Mouse (Mus musculus): ENCODE data around the gene Klhl22.

The Klhl22 gene

DNA sequence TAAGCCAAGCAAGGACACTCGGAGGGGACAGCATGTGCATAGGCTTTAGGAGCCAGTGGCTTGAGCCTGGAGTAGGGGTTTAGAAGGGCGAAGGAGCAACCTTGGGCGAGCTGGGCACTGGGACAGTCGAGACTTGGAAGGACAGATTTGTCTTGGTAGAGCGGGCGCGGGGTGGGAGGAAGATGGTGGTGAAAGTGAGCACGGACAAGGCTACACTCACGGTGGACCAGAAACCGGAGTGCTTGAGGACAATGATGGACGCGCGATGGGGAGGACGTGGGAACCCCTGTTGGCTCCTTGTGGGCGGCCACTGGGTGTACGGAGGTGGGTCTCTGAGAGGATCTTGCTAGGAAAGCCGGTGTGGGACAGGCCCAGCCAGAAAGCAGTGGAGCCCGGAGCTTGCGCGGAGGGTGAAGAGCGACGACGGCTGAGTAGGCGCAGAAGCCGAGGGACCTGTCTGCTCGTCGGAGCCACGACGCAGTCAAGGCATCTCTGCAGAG, 38.4 kb downstream of the Klhl22 start:
- in situ Hi-C loops (cut with MboI; ENCODE audit: unreplicated experiment in 2 of 2), result no loop called here

DNA sequence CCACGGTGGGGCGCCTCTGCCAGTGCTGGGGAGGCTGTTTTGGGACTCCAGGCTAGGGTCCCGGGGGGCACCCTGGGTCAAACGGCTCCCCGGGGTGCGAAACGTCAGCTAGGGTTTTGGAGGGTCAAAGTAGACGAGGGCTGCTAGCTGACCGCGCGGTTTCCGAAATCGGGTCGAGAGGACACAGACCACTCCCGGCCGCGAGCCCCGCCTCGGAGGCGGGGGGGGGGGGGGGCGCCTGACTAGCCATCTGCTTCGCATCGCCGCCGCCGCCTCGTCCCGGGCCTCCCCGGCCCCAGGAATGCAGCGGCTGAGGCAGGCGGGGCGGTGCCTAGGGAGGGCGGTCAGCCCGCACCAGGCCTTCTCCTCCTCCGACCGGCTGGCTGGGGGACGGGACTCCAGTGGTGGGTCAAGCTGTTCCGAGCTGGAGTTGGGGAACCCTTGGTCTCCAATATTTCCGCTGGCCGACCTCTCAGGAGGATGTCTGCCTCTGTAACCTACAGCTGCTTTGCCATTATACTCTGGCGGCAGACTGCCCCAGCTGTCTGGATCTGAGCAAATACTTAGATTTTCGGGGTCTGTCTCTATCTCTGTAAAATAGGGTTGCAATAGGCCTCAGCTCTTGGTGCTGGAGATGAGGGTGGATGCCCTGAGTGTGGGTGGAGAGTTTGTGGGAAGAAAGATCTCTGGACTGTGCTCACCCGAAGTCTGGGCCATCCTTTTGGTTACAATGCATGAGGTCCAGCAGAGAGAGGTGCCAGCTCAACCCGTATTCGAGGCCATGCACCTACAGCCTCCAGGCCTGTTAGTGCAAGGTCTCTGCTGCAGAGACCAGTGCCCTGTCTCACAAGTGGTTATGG, 39.1 kb downstream of the Klhl22 start:
- in situ Hi-C loops (cut with MboI; ENCODE audit: unreplicated experiment in 2 of 2), result no loop called here

DNA sequence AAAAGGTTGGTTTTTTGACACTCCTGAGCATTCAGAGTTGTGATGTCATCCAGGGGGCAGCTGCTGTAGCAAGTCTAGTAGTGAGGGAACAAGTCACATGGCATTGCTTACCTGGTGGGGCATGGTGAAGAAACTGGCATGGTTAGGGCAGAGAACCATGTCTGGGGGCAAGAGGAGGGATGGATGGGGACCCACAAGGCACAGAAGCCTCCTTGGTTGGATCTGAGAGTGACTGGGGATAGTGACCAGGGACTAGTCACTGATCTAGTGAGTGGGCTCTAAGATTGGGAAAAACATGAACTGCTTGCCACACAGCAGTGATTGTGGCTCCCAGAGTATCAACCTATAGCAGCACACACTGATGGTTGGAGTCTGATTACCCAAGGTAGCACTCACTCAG, 40.2 kb downstream of the Klhl22 start:
- in situ Hi-C loops (cut with MboI; ENCODE audit: unreplicated experiment in 2 of 2), result no loop called here

DNA sequence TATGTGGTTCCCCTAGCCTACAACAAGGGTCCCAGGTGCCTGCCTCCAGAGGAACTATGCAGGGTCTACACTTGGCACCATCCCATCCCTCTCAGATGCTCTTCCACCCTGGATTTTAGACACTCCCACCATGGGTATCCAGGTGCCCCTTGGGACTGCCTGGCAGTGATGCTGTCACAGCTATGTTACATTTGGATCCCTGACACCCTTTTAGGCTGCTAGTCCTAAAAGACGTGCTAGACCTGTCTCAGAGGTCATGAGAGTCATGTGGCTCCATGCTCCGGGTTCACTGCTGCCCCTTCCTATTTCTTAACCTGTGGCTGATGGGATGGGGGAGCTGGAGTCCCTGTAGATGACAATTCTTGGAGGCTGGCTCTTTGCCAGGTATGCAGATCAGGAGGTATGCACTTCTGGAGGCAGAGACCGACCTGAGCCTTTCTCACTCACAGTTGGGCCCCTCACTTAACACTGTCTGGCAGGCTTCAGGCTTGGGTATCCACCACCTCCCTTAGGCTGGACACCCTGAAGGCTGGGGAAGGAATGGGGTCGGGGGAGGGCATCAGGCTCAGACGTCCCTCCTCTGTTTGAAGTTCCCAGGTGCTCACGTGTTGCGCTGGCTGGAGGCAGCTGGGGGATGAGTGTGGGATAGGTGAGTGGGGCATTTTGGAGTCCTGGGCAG, 42.5 kb downstream of the Klhl22 start:
- in situ Hi-C loops (cut with MboI; ENCODE audit: unreplicated experiment in 2 of 2), result loop anchor here in 1 of 2 experiments (10.0 kb wide), 1 partner anchor 57 kb away; no protein-coding TSS in a partner anchor

DNA sequence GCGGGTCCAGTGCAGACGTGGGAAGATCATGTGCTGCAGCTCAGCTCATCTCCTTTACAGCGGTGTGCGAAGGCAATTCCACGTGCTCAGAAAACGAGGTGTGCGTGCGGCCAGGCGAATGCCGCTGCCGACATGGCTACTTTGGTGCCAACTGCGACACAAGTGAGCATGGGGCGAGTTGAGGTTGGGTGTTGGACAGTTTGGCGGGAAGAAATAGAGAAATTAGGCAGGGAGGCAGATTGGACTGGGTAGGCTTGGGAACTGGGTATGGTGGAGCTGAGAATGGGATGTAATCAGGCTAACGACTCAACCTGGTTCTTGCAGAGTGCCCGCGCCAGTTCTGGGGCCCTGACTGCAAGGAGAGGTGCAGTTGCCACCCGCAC, 43.0 kb downstream of the Klhl22 start:
- in situ Hi-C loops (cut with MboI; ENCODE audit: unreplicated experiment in 2 of 2), result loop anchor here in 1 of 2 experiments (10.0 kb wide), 1 partner anchor 58 kb away; no protein-coding TSS in a partner anchor

DNA sequence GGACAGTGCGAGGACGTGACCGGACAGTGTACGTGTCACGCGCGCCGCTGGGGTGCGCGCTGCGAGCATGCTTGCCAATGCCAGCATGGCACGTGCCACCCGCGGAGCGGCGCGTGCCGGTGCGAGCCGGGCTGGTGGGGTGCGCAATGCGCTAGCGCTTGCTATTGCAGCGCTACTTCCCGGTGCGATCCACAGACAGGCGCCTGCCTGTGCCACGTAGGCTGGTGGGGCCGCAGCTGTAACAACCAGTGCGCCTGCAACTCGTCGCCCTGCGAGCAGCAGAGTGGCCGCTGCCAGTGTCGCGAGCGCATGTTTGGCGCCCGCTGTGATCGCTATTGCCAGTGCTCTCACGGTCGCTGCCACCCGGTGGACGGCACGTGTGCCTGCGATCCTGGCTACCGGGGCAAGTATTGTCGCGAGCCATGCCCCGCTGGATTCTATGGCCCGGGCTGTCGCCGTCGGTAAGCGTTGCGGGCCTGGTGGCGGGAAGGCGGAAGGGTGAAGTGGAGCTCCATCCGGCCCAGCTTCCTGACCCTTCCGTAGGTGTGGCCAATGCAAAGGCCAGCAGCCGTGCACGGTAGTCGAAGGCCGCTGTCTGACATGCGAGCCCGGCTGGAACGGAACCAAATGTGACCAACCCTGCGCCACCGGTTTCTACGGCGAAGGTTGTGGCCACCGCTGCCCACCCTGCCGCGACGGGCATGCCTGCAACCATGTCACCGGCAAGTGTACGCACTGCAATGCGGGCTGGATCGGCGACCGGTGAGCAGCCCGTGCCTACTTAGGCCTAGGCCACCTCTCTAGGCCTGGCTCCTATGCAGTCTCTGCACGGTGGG, 43.6 kb downstream of the Klhl22 start:
- in situ Hi-C loops (cut with MboI; ENCODE audit: unreplicated experiment in 2 of 2), result loop anchor here in 1 of 2 experiments (10.0 kb wide), 1 partner anchor 58 kb away; no protein-coding TSS in a partner anchor

DNA sequence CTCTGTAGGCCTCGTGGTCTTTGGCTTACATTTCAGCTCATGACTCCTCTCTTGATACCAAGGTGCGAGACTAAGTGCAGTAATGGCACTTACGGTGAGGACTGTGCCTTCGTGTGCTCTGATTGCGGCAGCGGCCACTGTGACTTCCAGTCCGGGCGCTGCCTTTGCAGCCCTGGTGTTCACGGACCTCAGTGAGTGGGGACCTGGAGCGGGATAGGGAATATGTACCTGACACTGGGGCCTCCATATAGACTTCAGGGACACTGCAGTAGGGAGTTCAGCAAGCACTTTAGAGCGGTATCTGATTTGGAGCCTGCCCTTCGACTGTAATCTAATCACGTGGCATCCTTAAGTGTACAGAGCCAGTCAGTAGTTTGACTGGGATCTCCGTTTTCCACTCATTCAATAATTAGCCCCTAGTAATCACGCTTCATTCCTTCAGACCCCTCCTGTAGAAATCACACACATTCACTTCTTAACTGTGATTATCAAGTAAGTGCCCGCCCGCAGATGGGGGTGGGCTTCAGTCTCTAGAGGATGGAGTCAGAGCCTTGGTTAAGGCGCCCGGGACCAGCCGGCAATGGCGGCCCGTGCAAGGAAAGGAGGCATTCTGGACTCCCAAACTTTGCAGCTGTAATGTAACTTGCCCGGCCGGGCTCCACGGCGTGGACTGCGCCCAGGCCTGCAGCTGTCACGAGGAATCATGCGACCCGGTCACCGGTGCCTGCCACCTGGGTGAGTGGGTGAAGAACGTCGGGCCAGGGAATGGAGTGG, 44.4 kb downstream of the Klhl22 start:
- in situ Hi-C loops (cut with MboI; ENCODE audit: unreplicated experiment in 2 of 2), result loop anchor here in 1 of 2 experiments (10.0 kb wide), 1 partner anchor 59 kb away; no protein-coding TSS in a partner anchor

DNA sequence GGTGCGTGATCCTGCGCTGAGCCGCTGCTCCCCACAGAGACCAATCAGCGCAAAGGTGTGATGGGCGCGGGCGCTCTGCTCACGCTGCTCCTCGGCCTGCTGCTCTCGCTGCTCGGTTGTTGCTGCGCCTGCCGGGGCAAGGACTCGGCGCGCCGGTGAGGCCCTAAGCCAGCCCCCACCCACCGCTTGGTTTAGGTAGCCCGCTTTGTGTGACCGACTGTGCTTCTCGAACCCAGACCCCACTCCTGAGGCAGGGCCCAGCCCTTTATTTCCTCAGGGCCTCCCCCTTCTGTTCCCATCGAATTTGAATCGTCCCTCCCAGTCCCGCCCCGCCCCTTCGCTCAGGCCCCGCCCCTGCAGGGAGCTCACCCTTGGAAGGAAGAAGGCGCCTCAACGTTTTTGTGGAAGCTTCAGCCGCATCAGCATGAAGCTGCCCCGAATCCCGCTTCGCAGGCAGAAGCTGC, 45.1 kb downstream of the Klhl22 start:
- in situ Hi-C loops (cut with MboI; ENCODE audit: unreplicated experiment in 2 of 2), result loop anchor here in 1 of 2 experiments (10.0 kb wide), 1 partner anchor 60 kb away; no protein-coding TSS in a partner anchor

DNA sequence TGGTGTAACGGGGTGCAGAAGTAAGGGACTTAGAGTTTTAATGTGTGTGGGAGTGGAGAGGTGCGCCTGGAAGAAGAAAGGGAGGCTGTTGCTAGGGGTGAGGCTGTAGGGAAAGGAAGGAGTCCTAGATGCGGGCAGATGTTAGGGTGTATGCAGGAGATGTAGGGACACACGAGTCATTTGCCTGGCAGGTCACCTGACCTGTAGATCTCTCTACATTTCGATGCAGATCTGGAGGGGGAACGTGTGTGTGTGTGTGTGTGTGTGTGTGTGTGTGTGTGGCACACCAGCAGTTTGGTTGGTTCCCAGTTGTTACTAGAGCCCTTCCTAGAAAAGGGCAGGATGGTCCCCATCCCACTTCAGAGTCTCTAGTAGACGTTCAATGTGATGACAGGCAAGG, 45.6 kb downstream of the Klhl22 start:
- in situ Hi-C loops (cut with MboI; ENCODE audit: unreplicated experiment in 2 of 2), result loop anchor here in 1 of 2 experiments (10.0 kb wide), 1 partner anchor 60 kb away; no protein-coding TSS in a partner anchor

DNA sequence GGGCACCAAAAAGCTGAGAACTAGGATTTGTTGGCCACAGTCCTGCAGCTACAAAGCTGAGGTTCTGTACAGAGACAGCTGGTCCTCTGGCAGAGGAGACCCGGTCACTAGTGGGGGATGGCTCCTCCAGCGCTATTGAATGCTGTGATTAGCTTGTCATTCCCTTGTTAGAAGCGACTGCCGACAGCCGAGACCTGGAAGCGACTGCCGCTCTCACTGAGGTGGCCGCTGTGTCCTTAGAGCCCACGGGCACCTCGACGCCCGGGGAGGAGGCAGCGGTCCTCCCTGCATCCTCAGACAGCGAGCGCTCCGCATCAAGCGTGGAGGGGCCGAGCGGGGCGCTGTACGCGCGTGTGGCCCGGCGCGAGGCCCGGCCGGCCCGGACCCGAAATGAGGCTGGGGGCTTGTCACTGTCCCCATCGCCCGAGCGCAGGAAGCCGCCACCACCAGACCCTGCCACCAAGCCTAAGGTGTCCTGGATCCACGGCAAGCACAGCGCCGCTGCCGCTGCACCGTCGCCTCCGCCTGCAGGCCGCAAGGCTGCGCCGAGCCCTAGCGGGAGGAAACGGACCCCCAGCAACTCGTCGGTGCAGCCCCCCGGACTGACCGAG, 47.3 kb downstream of the Klhl22 start:
- in situ Hi-C loops (cut with MboI; ENCODE audit: unreplicated experiment in 2 of 2), result loop anchor here in 1 of 2 experiments (10.0 kb wide), 1 partner anchor 62 kb away; no protein-coding TSS in a partner anchor

DNA sequence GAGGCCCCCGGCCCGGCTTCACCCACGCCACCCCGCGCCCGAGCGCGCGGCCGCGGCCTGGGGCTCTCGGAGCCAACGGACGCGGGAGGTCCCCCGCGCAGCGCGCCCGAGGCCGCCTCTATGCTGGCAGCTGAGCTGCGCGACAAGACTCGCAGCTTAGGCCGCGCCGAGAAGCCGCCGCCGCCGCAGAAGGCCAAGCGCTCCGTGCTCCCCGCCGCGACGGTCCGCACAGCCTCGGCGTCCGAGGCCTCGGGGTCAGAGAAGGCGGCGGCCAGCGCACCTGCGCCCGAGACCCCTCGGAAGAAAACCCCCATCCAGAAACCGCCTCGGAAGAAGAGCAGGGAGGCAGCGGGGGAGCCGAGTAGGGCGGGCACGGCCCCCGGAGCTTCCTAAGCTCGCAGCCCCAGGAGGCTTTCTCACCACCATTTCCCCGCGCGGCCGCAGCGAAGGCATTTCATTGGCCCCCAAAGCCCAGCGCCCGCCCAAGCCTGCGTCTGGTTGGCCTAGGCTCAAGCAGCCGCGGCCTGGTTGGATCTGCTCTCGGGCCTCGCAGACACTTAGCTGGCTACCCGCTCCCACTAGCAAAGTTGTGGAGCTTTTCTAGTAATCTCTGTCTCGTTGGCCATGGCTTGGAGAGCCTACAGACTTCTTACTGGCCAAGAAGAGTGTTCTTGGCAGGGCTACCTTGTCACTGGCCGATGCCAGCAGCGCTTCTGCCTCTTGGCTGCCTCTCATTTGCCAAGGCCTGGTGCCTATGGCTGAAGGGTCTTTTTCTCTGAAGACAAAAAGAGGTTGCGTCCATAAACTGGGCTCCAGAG, 48.0 kb downstream of the Klhl22 start:
- in situ Hi-C loops (cut with MboI; ENCODE audit: unreplicated experiment in 2 of 2), result loop anchor here in 1 of 2 experiments (10.0 kb wide), 1 partner anchor 63 kb away; no protein-coding TSS in a partner anchor

DNA sequence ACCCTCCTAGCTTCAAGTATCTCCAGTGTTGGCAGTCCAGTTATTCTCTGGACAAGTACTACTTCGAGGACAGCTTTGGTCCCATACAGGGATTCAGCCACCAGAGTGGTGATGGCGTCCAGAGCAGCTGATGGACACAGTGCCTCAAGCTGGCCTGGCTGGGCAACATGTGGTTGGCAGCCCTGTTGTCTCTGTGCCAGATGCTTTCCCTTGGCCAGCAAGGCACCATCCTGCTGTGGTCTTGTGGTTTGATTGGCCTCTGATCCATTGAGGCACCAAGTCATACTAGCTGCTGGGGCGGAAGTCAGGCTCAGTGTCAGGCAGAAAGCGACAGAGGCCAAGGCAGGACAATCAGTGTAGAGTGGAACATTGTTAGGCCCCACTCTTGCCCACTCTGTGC, 49.7 kb downstream of the Klhl22 start:
- in situ Hi-C loops (cut with MboI; ENCODE audit: unreplicated experiment in 2 of 2), result loop anchor here in 1 of 2 experiments (10.0 kb wide), 1 partner anchor 64 kb away; no protein-coding TSS in a partner anchor

DNA sequence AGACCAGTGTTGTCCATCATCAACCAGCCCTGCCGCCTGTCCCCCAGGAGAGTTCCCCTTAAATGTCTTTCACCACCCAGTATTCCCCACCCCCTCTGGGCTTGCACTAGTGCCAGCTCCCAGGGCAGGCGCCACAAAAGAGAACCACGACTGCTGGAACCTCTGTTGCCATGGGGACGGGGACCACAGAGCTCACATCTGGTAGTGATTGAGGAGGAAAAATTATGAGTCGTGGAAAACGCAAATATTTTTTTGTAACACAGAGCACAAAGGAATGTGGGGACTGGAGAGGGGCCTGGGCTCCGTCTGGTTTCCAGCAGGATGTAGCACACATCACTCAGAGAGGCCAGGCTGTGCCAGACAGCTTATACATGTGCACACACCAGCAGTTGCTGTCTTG, 50.3 kb downstream of the Klhl22 start:
- in situ Hi-C loops (cut with MboI; ENCODE audit: unreplicated experiment in 2 of 2), result loop anchor here (5.0 to 10.0 kb wide), 3 partner anchors 65 to 252 kb away; no protein-coding TSS in a partner anchor

DNA sequence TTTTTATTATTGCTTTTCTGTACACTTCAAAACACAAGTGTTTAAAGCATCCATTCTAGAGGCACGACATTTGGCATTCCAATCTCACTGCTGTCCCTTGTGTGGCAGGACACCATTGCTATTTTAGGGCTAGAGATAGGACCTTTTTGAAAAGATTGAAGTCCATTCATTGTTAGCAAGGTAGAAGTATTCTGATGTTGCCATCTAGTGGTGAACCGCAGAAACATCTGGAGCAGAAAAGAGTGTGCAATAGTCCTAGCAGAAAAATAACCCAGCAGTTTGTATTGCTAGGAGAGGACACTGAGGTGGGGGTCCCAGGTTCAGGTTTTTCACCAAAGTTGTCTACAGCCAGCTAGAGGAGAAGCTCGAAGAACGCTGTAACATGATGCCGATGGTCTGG, 52.7 kb downstream of the Klhl22 start:
- in situ Hi-C loops (cut with MboI; ENCODE audit: unreplicated experiment in 2 of 2), result loop anchor here (5.0 kb wide), 2 partner anchors 70 to 255 kb away; no protein-coding TSS in a partner anchor

DNA sequence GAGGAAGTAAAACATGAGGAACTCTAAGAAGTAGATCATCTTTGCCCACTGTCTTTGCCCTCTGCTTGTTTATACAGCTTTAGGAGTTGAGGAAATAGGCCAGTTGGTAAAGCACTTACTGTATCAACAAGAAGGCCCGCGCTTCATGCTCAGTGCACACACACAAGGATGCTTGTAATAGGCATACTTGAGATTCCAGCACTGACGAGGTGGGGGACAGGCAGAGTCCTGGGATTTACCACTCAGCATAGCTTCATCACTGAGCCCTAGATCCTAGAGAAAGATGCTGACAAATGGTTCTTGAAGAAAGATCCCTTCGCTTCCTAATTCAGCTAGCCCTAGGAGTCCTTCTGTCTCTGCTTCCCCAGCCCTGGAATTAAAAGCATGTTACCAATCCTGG, 53.8 kb downstream of the Klhl22 start:
- in situ Hi-C loops (cut with MboI; ENCODE audit: unreplicated experiment in 2 of 2), result loop anchor here (5.0 kb wide), 2 partner anchors 71 to 256 kb away; no protein-coding TSS in a partner anchor

DNA sequence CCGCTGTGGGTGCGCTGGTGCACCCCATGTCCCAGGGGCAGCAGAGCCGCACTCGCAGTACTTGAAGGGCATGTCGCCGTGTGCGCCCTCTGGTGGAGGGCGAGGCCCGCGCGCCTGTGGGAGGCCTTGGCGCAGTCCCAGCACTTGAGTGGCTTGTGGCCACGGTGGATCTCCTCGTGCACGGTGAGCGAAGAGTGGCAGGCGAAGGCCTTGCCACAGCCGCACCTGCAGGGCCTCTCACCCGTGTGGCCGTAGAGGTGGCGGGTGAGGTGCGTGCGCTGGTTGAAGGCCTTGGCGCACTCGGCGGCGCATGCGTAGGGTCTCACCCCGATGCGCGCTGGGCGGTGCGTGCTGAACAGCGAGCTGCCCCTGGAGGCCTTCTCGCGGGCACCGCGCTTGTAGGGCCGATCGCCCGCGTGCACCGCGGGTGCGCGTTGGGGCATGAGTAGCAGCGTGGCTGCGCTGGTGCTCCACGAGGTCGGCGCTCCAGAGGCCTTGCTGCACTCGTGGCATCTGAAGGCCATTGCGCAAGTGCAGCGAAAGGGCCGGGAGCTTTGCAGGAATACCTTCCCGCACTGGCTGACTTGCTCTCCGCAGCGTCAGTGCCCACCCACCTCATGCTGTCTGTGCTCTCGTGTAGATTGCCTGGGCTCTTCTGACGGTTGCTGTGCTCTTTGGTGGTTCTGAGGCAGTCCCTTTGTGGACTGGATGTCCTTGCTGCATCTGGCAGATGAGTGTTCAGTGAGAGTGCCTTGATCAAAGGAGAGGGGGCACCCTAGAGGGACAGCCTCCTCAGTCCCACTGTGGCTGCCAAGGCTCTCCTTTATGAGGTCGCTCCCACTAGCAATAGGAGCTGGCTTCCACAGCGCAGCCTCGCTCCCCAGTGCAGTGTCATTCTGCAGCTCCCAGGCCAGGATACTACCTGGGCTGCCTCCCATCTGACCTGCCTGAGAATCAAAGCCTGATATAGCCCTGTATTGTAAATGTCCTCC, 56.3 kb downstream of the Klhl22 start:
- in situ Hi-C loops (cut with MboI; ENCODE audit: unreplicated experiment in 2 of 2), result no loop called here

DNA sequence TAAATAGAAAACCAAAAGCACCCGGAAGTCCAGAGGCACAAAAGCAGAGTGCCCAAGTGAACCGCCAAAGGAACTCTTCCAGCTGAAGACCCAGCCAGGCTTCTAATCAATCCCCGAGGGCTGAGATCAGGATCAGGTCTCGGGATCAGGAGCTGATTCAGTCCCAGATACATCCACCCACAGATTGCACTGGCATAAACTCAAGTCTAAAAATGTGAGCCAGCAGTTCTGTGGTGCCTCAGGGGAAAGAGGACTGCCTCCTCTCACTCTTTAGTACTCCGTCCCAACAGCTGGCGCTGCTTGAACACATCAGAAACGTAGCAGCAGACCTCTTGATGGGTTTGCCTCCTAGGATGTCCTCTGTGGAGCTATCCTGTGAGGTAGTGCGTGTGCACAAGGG, 57.1 kb downstream of the Klhl22 start:
- in situ Hi-C loops (cut with MboI; ENCODE audit: unreplicated experiment in 2 of 2), result no loop called here
